Mouse (Mus musculus): Measurements from ENCODE around the gene Auts2. TPM values are rescaled to one million over a fixed set of nuclear protein-coding genes. Genes with fewer than 3 reads are reported as not detected.
A peak's percentile ranks its signal among the peaks of the same experiment; 100 is the strongest.

Auts2 gene
- total and polyA plus RNA-seq, 3 experiments = 16.9 to 35.7 (median 28.1) TPM

GRCm38 (mm10) chr5:131797044-131797443, 746.1 kb downstream of the Auts2 start:
- DNase-seq = no peak
- no peak overlapping the region for H3K27ac ChIP-seq
- H3K27me3 ChIP-seq (ENCODE audit: control insufficient read depth, insufficient read depth, low read length) = no peaks in the 10 kb centered on the region
- no peaks in the 10 kb centered on the region for H3K36me3 ChIP-seq (ENCODE audit: control insufficient read depth, insufficient read depth, low read length)
- no peak overlapping the region for H3K9ac ChIP-seq (ENCODE audit: low read depth, low read length)
- TF ChIP-seq EP300 (IDR thresholded peaks at IDR 0.05; ENCODE audit: insufficient read depth, low read depth, low read length) = no peak
- no peak for TF ChIP-seq CTCF (IDR thresholded peaks at IDR 0.05)
- TF ChIP-seq POLR2A (IDR thresholded peaks at IDR 0.05; ENCODE audit: insufficient read depth, low read depth, low read length) = no peak
- no peaks in the 10 kb centered on the region for H3K4me1 ChIP-seq (ENCODE audit: control insufficient read depth, insufficient read depth, low read length)
- no peak overlapping the region for H3K4me3 ChIP-seq
- intact Hi-C loops (cut with DNase I) = no loop called here
- H3K79me2 ChIP-seq (replicated peaks; ENCODE audit: control insufficient read depth, insufficient read depth, low read length) = no peaks in the 10 kb centered on the region

- H3K4me1 ChIP-seq (ENCODE audit: control insufficient read depth, insufficient read depth, low read length) = no peaks in the 10 kb centered on the region
- H3K27me3 ChIP-seq (ENCODE audit: control insufficient read depth, insufficient read depth, low read length) = no peaks in the 10 kb centered on the region
- TF ChIP-seq CTCF (IDR thresholded peaks at IDR 0.05) (peak; percentile 17; the same call in 1 of the 2 replicates), EP300 (IDR thresholded peaks at IDR 0.05; ENCODE audit: insufficient read depth, low read depth, low read length) (no peak), POLR2A (IDR thresholded peaks at IDR 0.05; ENCODE audit: insufficient read depth, low read depth, low read length) (no peak)
- no peak overlapping the region for H3K9ac ChIP-seq (ENCODE audit: low read depth, low read length)
- H3K36me3 ChIP-seq (ENCODE audit: control insufficient read depth, insufficient read depth, low read length) = no peaks in the 10 kb centered on the region
- H3K4me3 ChIP-seq = no peak overlapping the region
- H3K79me2 ChIP-seq (replicated peaks; ENCODE audit: control insufficient read depth, insufficient read depth, low read length) = no peaks in the 10 kb centered on the region
- WGBS = 70% methylated on average over 18 of the region's 18 CpGs
- intact Hi-C loops (cut with DNase I) = no loop called here
- H3K27ac ChIP-seq = no peak overlapping the region
- DNase-seq = no peak
Measured at GRCm38 (mm10) chr5:131794411-131795133, 748.6 kb downstream of the Auts2 start.

- TF ChIP-seq EP300 (IDR thresholded peaks at IDR 0.05; ENCODE audit: insufficient read depth, low read depth, low read length) (no peak), CTCF (IDR thresholded peaks at IDR 0.05) (no peak), POLR2A (IDR thresholded peaks at IDR 0.05; ENCODE audit: insufficient read depth, low read depth, low read length) (no peak)
- intact Hi-C loops (cut with DNase I) = no loop called here
- DNase-seq = no peak
- H3K79me2 ChIP-seq (replicated peaks; ENCODE audit: control insufficient read depth, insufficient read depth, low read length) = no peaks in the 10 kb centered on the region
- H3K4me3 ChIP-seq = no peak overlapping the region
- H3K27ac ChIP-seq = no peak overlapping the region
- H3K36me3 ChIP-seq (ENCODE audit: control insufficient read depth, insufficient read depth, low read length) = no peaks in the 10 kb centered on the region
- WGBS = 92% methylated on average over 8 of the region's 8 CpGs
- no peaks in the 10 kb centered on the region for H3K4me1 ChIP-seq (ENCODE audit: control insufficient read depth, insufficient read depth, low read length)
- no peaks in the 10 kb centered on the region for H3K27me3 ChIP-seq (ENCODE audit: control insufficient read depth, insufficient read depth, low read length)
- no peak overlapping the region for H3K9ac ChIP-seq (ENCODE audit: low read depth, low read length)
Measured at GRCm38 (mm10) chr5:131789601-131790000, 753.5 kb downstream of the Auts2 start.

DNA sequence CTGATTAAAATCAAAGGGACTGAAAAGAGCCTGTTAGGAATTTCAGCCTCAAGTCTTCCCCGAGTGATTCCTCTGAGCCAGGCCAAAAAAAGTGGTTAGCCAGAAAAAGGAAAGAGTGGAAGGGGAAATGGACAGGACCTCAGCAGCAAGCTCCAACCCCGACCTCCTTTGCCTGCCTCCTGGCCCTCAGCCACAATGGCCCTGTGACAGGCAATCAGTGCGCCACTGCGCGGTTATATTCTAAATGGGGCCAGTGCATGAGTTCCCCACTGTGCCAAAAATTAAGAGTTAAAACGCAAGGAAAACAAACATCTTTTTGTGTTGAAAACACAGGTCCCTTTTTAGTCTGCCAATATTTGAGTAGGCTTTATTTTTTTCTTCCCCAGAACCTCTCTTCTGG, 755.1 kb downstream of the Auts2 start:
- intact Hi-C loops (cut with DNase I) = no loop called here
- H3K79me2 ChIP-seq (replicated peaks; ENCODE audit: control insufficient read depth, insufficient read depth, low read length) = no peaks in the 10 kb centered on the region
- no peak overlapping the region for H3K27ac ChIP-seq
- H3K36me3 ChIP-seq (ENCODE audit: control insufficient read depth, insufficient read depth, low read length) = no peaks in the 10 kb centered on the region
- no peak for DNase-seq
- H3K4me1 ChIP-seq (ENCODE audit: control insufficient read depth, insufficient read depth, low read length) = no peaks in the 10 kb centered on the region
- H3K4me3 ChIP-seq = no peak overlapping the region
- H3K27me3 ChIP-seq (ENCODE audit: control insufficient read depth, insufficient read depth, low read length) = no peaks in the 10 kb centered on the region
- no peak for TF ChIP-seq CTCF (IDR thresholded peaks at IDR 0.05)
- no peak for TF ChIP-seq EP300 (IDR thresholded peaks at IDR 0.05; ENCODE audit: insufficient read depth, low read depth, low read length)
- no peak for TF ChIP-seq POLR2A (IDR thresholded peaks at IDR 0.05; ENCODE audit: insufficient read depth, low read depth, low read length)
- 43% methylated on average over 6 of the region's 6 CpGs for WGBS
- no peak overlapping the region for H3K9ac ChIP-seq (ENCODE audit: low read depth, low read length)

DNA sequence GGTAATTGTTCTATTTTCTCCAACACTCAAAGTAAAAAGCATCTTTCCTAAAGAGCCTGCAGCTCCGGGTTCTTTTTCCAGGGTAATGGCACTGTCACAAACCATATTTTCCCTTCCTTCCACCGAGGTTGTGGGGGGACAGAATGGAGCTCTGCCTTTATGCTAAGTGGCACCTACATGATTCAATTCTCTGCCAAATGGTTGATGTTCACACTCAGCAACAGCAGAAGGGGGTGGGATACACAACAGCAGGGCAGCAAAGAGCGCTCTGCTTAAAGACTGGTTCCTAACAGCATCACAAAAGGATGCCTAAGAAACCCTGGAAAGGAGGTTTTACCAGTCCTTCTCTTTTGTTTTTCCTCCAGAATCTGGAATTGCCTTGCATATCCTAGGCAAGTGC, 759.9 kb downstream of the Auts2 start:
- no peak overlapping the region for H3K27ac ChIP-seq
- H3K4me1 ChIP-seq (ENCODE audit: control insufficient read depth, insufficient read depth, low read length) = peaks cover 2% of the 10 kb centered on the region; the same call in 1 of the 2 replicates
- intact Hi-C loops (cut with DNase I) = no loop called here
- WGBS = 82% methylated on average over 3 of the region's 3 CpGs
- no peak overlapping the region for H3K4me3 ChIP-seq
- TF ChIP-seq EP300 (IDR thresholded peaks at IDR 0.05; ENCODE audit: insufficient read depth, low read depth, low read length) (no peak), CTCF (IDR thresholded peaks at IDR 0.05) (no peak), POLR2A (IDR thresholded peaks at IDR 0.05; ENCODE audit: insufficient read depth, low read depth, low read length) (no peak)
- DNase-seq = no peak
- H3K9ac ChIP-seq (ENCODE audit: low read depth, low read length) = no peak overlapping the region
- no peaks in the 10 kb centered on the region for H3K36me3 ChIP-seq (ENCODE audit: control insufficient read depth, insufficient read depth, low read length)
- no peaks in the 10 kb centered on the region for H3K27me3 ChIP-seq (ENCODE audit: control insufficient read depth, insufficient read depth, low read length)
- H3K79me2 ChIP-seq (replicated peaks; ENCODE audit: control insufficient read depth, insufficient read depth, low read length) = no peaks in the 10 kb centered on the region

DNA sequence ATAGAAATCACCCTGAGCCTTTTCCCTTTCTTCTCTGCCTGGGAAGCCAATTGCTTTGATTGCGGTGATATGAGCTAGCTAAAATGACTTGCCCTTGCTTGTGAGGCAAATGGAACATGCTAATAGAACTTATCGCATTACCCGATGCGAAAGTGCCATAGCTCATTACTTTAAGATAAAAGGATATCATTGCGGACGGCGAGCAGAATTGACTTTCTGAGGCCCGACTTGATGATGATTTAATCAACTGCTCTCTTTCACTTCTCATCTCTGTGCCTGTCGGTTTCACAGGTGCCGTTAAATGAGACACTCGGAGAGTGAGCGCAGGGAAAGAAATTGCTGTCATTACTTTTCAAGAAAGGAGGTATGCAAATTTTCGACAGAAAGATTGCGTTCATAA, 762.1 kb downstream of the Auts2 start:
- Histone ChIP-seq H3K9ac (ENCODE audit: low read depth, low read length) (no peak overlapping the region), H3K4me3 (no peak overlapping the region), H3K27me3 (ENCODE audit: control insufficient read depth, insufficient read depth, low read length) (no peaks in the 10 kb centered on the region), H3K4me1 (ENCODE audit: control insufficient read depth, insufficient read depth, low read length) (peaks cover 2% of the 10 kb centered on the region; the same call in 1 of the 2 replicates), H3K36me3 (ENCODE audit: control insufficient read depth, insufficient read depth, low read length) (no peaks in the 10 kb centered on the region), H3K79me2 (replicated peaks; ENCODE audit: control insufficient read depth, insufficient read depth, low read length) (no peaks in the 10 kb centered on the region), H3K27ac (no peak overlapping the region)
- intact Hi-C loops (cut with DNase I) = no loop called here
- TF ChIP-seq CTCF (IDR thresholded peaks at IDR 0.05) (no peak), POLR2A (IDR thresholded peaks at IDR 0.05; ENCODE audit: insufficient read depth, low read depth, low read length) (no peak), EP300 (IDR thresholded peaks at IDR 0.05; ENCODE audit: insufficient read depth, low read depth, low read length) (no peak)
- no peak for DNase-seq
- WGBS = 95% methylated on average over 14 of the region's 14 CpGs

Data from heart, adult 2 months (tissue).